Mouse (Mus musculus) erythroblast, embryonic 14.5 days (primary cell): ENCODE results near the gene Fbxo10.

ENCODE experiments used
- GATA1 ChIP-seq: IDR thresholded peaks from 2 replicates; pipeline ENCODE4 v1.6.1; 2012; ENCODE audit warnings: low read length, inconsistent platforms, mixed read lengths
- TAL1 ChIP-seq: IDR thresholded peaks from 3 replicates; pipeline ENCODE4 v1.6.1; 2012; ENCODE audit warnings: low read length, inconsistent platforms, mixed read lengths

- TF ChIP-seq GATA1, result no peak
- no peak for TF ChIP-seq TAL1
Observed at GRCm38 (mm10) chr4:45011581-45012104, 72.8 kb downstream of the Fbxo10 start.
